Mouse (Mus musculus): ENCODE results near the gene Ttc7b.
A peak's percentile ranks its signal among the peaks of the same experiment; 100 is the strongest.

Gene Ttc7b

GRCm38 (mm10) chr12:100276607-100277533, 243.8 kb downstream of the Ttc7b start:
- DNase-seq (ENCODE audit: low spot score in 2 of 2): peak; percentile 12 to 47

- DNase-seq (ENCODE audit: low spot score in 2 of 2): peak in 1 of 2 experiments; percentile 33
These were observed 244.8 kb downstream of the Ttc7b start for GRCm38 (mm10) chr12:100275850-100276249.

- DNase-seq (ENCODE audit: low spot score in 2 of 2): no peak
These were observed 247.6 kb downstream of the Ttc7b start for GRCm38 (mm10) chr12:100273033-100273432.

- no peak for DNase-seq (ENCODE audit: low spot score in 2 of 2)
These were observed 250.5 kb downstream of the Ttc7b start for GRCm38 (mm10) chr12:100269967-100270662.

GRCm38 (mm10) chr12:100268011-100268410, 252.6 kb downstream of the Ttc7b start:
- DNase-seq (ENCODE audit: low spot score in 2 of 2): peak in 1 of 2 experiments; percentile 77

- no peak for DNase-seq (ENCODE audit: low spot score in 2 of 2)
These were observed 254.9 kb downstream of the Ttc7b start for GRCm38 (mm10) chr12:100265546-100266309.

- DNase-seq (ENCODE audit: low spot score in 2 of 2): no peak
These were observed 255.7 kb downstream of the Ttc7b start for GRCm38 (mm10) chr12:100264941-100265340.

GRCm38 (mm10) chr12:100262846-100263245, 257.8 kb downstream of the Ttc7b start:
- no peak for DNase-seq (ENCODE audit: low spot score in 2 of 2)

GRCm38 (mm10) chr12:100261761-100262160, 258.9 kb downstream of the Ttc7b start:
- DNase-seq (ENCODE audit: low spot score in 2 of 2): no peak

GRCm38 (mm10) chr12:100260151-100260550, 260.5 kb downstream of the Ttc7b start:
- no peak for DNase-seq (ENCODE audit: low spot score in 2 of 2)

GRCm38 (mm10) chr12:100257779-100258178, 262.8 kb downstream of the Ttc7b start:
- no peak for DNase-seq (ENCODE audit: low spot score in 2 of 2)

GRCm38 (mm10) chr12:100255441-100255949, 265.1 kb downstream of the Ttc7b start:
- no peak for DNase-seq (ENCODE audit: low spot score in 2 of 2)

GRCm38 (mm10) chr12:100254471-100254870, 266.2 kb downstream of the Ttc7b start:
- DNase-seq (ENCODE audit: low spot score in 2 of 2): no peak

All from spleen, postnatal 10 days (tissue).